Mouse (Mus musculus) kidney, adult 2 months (tissue): ENCODE data around the gene Ptges2. TPM values are rescaled to one million over a fixed set of nuclear protein-coding genes. Genes with fewer than 3 reads are reported as not detected.
A peak's percentile ranks its signal among the peaks of the same experiment; 100 is the strongest.

ENCODE experiments used
- DNase-seq: peaks from one replicate; pipeline ENCODE4 v3.0.0; 2021
- H3K27ac ChIP-seq: fragments of 200-500 bp; 2 replicates; pipeline ENCODE4 v1.5.1; 2012; ENCODE audit warnings: low read depth, low read length, control low read depth, inconsistent platforms; ENCODE audit not compliant: insufficient read depth
- H3K27me3 ChIP-seq: fragments of 200-500 bp; replicated peaks from 2 replicates; pipeline ENCODE4 v1.6.1; 2012; ENCODE audit warnings: mild to moderate bottlenecking, moderate library complexity, low read length, inconsistent platforms; ENCODE audit not compliant: control insufficient read depth, insufficient read depth
- H3K36me3 ChIP-seq: fragments of 200-500 bp; 2 replicates; pipeline ENCODE4 v1.6.1; 2012; ENCODE audit warnings: mild to moderate bottlenecking, moderate library complexity, low read length, inconsistent platforms; ENCODE audit not compliant: control insufficient read depth, insufficient read depth
- H3K4me1 ChIP-seq: fragments of 200-500 bp; 2 replicates; pipeline ENCODE4 v1.6.1; 2011; ENCODE audit warnings: low read length; ENCODE audit not compliant: control insufficient read depth, insufficient read depth
- H3K4me3 ChIP-seq: fragments of 200-500 bp; 2 replicates; pipeline ENCODE4 v1.5.1; 2011; ENCODE audit warnings: mild to moderate bottlenecking, low read depth, low read length, control low read depth; ENCODE audit not compliant: insufficient read depth
- CTCF ChIP-seq: fragments of 200-500 bp; conservative IDR thresholded peaks from 2 replicates; pipeline ENCODE4 v1.5.1; 2011; ENCODE audit warnings: low read depth, mild to moderate bottlenecking, control low read depth, low read length, moderate library complexity, mixed read lengths; ENCODE audit not compliant: insufficient read depth, insufficient read length
- POLR2A ChIP-seq: fragments of 200-500 bp; IDR thresholded peaks from one replicate; pipeline ENCODE4 v1.6.1; 2011; ENCODE audit warnings: low read depth, low read length, control low read depth
- WGBS: fragments of 180-500 bp; shearing (Covaris S2); methylation state at CpG from one replicate; pipeline ENCODE4 v1.1.7; 2018; 5-methylcytosine and 5-hydroxymethylcytosine counted together
- polyA plus RNA-seq: library from polyadenylated mRNA; depleted of rRNA; stranded (reverse); fragments of >200 nt; gene quantifications from 2 replicates; pipeline ENCODE4 v1.2.3, GENCODE M21; 2012

Ptges2 gene
- polyA plus RNA-seq, 1 experiment = 69.7 TPM

DNA sequence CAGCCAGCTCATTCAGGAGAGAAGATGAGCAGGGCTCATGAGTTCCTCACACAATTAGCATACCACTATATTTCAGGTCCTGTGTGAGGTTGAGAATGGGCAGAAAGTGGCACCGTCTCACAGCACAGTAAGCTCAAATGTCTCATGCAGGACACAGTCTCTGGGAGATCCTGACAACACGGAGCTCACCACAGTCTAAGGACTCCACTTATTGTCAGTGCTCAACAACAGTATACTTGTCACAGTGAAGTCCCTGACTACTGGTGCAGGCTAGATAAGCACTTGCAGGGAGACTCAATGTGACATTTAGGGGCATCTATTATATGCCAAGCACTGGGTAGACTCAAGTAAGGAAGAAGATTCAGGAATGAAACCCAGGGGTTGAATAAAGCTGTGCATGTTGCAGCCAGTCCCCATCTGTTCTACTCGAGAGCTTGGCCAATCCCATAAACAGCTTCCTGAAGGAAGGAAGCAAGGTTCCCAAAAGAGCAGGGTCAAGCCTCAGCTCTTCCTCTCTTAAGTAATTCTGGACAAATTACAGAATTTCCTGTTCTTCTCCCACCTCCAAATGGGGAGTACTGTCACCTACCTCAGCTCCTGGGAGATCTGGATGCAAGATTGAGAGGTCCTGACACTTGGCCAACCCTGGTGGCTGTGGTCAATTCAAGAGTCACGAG lies 33.7 kb downstream of the Ptges2 start:
- WGBS = 56% methylated on average over 4 of the region's 4 CpGs
- Histone ChIP-seq H3K4me1 (peaks cover 21% of the 10 kb centered on the region; the same call in 1 of the 2 replicates), H3K36me3 (no peaks in the 10 kb centered on the region), H3K27ac (no peak overlapping the region), H3K4me3 (no peak overlapping the region), H3K27me3 (no peaks in the 10 kb centered on the region)
- DNase-seq = peak; percentile 43
- TF ChIP-seq CTCF = no peak
- no peak for TF ChIP-seq POLR2A

DNA sequence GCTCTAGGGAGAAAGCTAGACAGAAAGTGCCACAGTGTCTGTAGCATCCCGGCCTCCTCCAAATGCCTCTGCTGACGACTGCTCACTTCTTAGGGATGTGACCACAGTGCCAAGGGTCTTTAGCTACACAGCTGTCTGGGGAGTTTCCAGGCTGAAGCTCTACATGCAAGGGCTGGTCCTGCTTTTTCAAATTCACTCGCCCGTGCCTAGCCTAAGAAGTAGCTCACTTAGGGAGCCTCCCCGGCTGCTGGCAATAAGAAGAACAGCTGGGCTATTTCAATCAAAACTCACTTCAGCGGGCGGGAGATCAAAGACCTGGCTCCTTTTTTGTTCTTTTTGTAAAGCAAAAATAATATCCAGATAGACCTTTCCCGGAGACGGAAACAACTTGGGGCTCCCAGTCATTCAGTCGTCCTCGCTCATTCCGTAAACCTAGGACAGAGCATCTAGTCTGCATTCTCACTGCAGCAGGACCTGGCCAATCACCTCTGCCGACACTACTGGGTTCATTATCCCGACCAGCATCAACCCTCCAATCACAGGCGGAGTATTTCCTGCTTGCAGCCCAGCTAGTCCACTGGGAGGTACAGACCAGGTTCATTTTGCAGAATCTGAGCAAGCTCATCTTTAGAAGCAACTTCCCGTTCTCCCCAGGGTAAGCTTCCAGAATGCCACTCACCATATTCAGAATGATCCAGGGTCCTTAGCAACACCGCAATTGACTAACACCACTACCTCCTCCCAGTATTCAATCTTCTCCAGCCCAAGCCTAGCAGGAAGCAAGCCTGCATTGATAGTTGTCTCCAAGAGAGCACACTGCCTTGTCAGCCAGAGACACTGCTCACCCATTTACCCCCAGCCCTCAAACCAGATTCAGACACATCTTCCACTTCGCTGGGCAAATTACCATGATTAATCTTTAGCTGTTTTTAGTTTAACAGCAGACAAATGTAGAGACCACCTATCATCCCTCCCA lies 35.3 kb downstream of the Ptges2 start:
- Histone ChIP-seq H3K36me3 (no peaks in the 10 kb centered on the region), H3K4me3 (peak overlapping the region; percentile 22), H3K27ac (no peak overlapping the region), H3K27me3 (no peaks in the 10 kb centered on the region), H3K4me1 (peaks cover 13% of the 10 kb centered on the region; the same call in 1 of the 2 replicates)
- no peak for TF ChIP-seq CTCF
- TF ChIP-seq POLR2A = no peak
- 26% methylated on average over 18 of the region's 18 CpGs for WGBS
- DNase-seq = peak; percentile 83

DNA sequence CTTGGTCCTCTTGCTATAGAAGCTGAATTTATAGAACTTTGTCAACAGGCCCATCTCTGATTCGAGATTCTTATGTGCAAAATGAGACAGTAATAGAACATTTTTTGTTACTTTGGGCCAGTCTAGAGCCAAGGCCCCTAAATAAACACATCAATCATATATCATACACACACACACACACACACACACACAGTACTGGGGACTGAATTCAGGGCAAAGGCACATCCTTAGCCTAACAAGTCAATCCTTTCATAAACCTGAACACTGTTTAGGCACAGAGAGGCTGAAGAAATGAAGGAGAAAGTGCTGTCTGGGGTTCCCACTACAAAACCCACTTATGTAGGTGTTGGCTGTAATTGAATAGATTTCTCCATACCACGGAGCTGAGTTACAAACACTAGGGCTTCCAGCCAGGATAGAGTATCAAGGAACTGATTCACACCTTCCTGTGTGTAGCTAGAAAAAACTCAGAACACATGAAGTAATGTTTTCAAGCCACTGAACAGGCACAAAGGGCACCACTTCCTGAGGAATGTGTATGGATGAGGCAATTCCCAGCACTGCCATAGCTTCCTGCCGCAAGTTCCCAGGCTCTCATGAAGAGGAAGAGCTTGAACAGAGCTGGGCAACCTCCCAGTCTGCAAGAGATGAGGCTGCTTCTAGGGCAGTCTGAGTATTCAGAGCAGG lies 41.1 kb downstream of the Ptges2 start:
- no peak overlapping the region for H3K4me3 ChIP-seq
- H3K27me3 ChIP-seq = no peaks in the 10 kb centered on the region
- TF ChIP-seq CTCF (no peak), POLR2A (no peak)
- peak overlapping the region; percentile 3; the same call in 1 of the 2 replicates for H3K27ac ChIP-seq
- H3K36me3 ChIP-seq = no peaks in the 10 kb centered on the region
- peaks cover 15% of the 10 kb centered on the region for H3K4me1 ChIP-seq
- peak; percentile 62 for DNase-seq
- 51% methylated on average over 3 of the region's 3 CpGs for WGBS

- Histone ChIP-seq H3K4me3 (no peak overlapping the region), H3K27me3 (no peaks in the 10 kb centered on the region), H3K36me3 (no peaks in the 10 kb centered on the region), H3K27ac (no peak overlapping the region), H3K4me1 (peaks cover 15% of the 10 kb centered on the region)
- no peak for TF ChIP-seq POLR2A
- TF ChIP-seq CTCF = no peak
- WGBS = 67% methylated on average over 2 of the region's 2 CpGs
- DNase-seq = no peak
Observed at GRCm38 (mm10) chr2:32437612-32438166, 42.0 kb downstream of the Ptges2 start.

- Histone ChIP-seq H3K27me3 (no peaks in the 10 kb centered on the region), H3K4me3 (no peak overlapping the region), H3K4me1 (peaks cover 15% of the 10 kb centered on the region), H3K27ac (no peak overlapping the region), H3K36me3 (no peaks in the 10 kb centered on the region)
- TF ChIP-seq POLR2A (no peak), CTCF (no peak)
- WGBS = 47% methylated on average over 3 of the region's 3 CpGs
- peak; percentile 77 for DNase-seq
Observed at GRCm38 (mm10) chr2:32438733-32439132, 43.0 kb downstream of the Ptges2 start.

- Histone ChIP-seq H3K27me3 (no peaks in the 10 kb centered on the region), H3K4me1 (peaks cover 15% of the 10 kb centered on the region), H3K36me3 (no peaks in the 10 kb centered on the region), H3K27ac (no peak overlapping the region), H3K4me3 (no peak overlapping the region)
- WGBS = 36% methylated on average over 6 of the region's 6 CpGs
- no peak for TF ChIP-seq POLR2A
- no peak for TF ChIP-seq CTCF
- no peak for DNase-seq
Observed at GRCm38 (mm10) chr2:32439177-32439576, 43.5 kb downstream of the Ptges2 start.
